Mouse (Mus musculus): ENCODE results near the gene Klk1b22. TPM values are rescaled to one million over a fixed set of nuclear protein-coding genes. Genes with fewer than 3 reads are reported as not detected.

Gene Klk1b22
- not detected in 2 replicates for polyA plus RNA-seq (2015; fragmentation: Nextera tagmentation; extraction: Ambion mirVana)

GRCm38 (mm10) chr7:44112373-44112772 lies at the start of gene Klk1b22:
Gene Klk1b22 (plus strand): TSS chr7:44112673.

GRCm38 (mm10) chr7:44102028-44102427 lies 10.4 kb upstream of the Klk1b22 start, which contains the start of gene Klk1b21:
Gene Klk1b21 (plus strand): TSS chr7:44102328.

GRCm38 (mm10) chr7:44136467-44136866 lies 24.0 kb downstream of the Klk1b22 start, which contains the start of gene Klk1b16:
Gene Klk1b16 (plus strand): TSS chr7:44136767.

Other genes with a start within 250 kb of the Klk1b22 start
- not detected in 2 replicates for gene Klk4, start 231.5 kb upstream of the Klk1b22 start, polyA plus RNA-seq (2015; fragmentation: Nextera tagmentation; extraction: Ambion mirVana)
- gene Klk15, start 178.9 kb upstream of the Klk1b22 start, polyA plus RNA-seq (2015; fragmentation: Nextera tagmentation; extraction: Ambion mirVana) = not detected in 2 replicates
- not detected in 2 replicates for gene Klk1b8, start 162.0 kb upstream of the Klk1b22 start, polyA plus RNA-seq (2015; fragmentation: Nextera tagmentation; extraction: Ambion mirVana)
- not detected in 2 replicates for gene Klk1b1, start 145.9 kb upstream of the Klk1b22 start, polyA plus RNA-seq (2015; fragmentation: Nextera tagmentation; extraction: Ambion mirVana)
- not detected in 2 replicates for gene Klk1b9, start 136.6 kb upstream of the Klk1b22 start, polyA plus RNA-seq (2015; fragmentation: Nextera tagmentation; extraction: Ambion mirVana)
- gene Klk1b11, start 116.8 kb upstream of the Klk1b22 start, polyA plus RNA-seq (2015; fragmentation: Nextera tagmentation; extraction: Ambion mirVana) = not detected in 2 replicates
- gene Klk1b26, start 100.5 kb upstream of the Klk1b22 start, polyA plus RNA-seq (2015; fragmentation: Nextera tagmentation; extraction: Ambion mirVana) = not detected in 2 replicates
- gene Klk1b27, start 60.4 kb upstream of the Klk1b22 start, polyA plus RNA-seq (2015; fragmentation: Nextera tagmentation; extraction: Ambion mirVana) = not detected in 2 replicates
- not detected in 2 replicates for gene Klk1b21, start 10.3 kb upstream of the Klk1b22 start, polyA plus RNA-seq (2015; fragmentation: Nextera tagmentation; extraction: Ambion mirVana)
- not detected in 2 replicates for gene Klk1b16, start 24.1 kb downstream of the Klk1b22 start, polyA plus RNA-seq (2015; fragmentation: Nextera tagmentation; extraction: Ambion mirVana)
- gene Klk1b24, start 75.6 kb downstream of the Klk1b22 start, polyA plus RNA-seq (2015; fragmentation: Nextera tagmentation; extraction: Ambion mirVana) = not detected in 2 replicates
- gene Klk1b3, start 85.5 kb downstream of the Klk1b22 start, polyA plus RNA-seq (2015; fragmentation: Nextera tagmentation; extraction: Ambion mirVana) = not detected in 2 replicates
- not detected in 2 replicates for gene Klk1b4, start 94.8 kb downstream of the Klk1b22 start, polyA plus RNA-seq (2015; fragmentation: Nextera tagmentation; extraction: Ambion mirVana)
- gene Klk1b5, start 103.3 kb downstream of the Klk1b22 start, polyA plus RNA-seq (2015; fragmentation: Nextera tagmentation; extraction: Ambion mirVana) = not detected in 2 replicates
- gene Klk1, start 112.7 kb downstream of the Klk1b22 start, polyA plus RNA-seq (2015; fragmentation: Nextera tagmentation; extraction: Ambion mirVana) = not detected in 2 replicates
- not detected in 2 replicates for gene Gm36864, start 123.5 kb downstream of the Klk1b22 start, polyA plus RNA-seq (2015; fragmentation: Nextera tagmentation; extraction: Ambion mirVana)
- gene 1700028J19Rik, start 134.0 kb downstream of the Klk1b22 start, polyA plus RNA-seq (2015; fragmentation: Nextera tagmentation; extraction: Ambion mirVana) = 0.71 and 1.4 TPM in 2 replicates
- 55.7 and 58.6 TPM in 2 replicates for gene 2410002F23Rik, start 134.0 kb downstream of the Klk1b22 start, polyA plus RNA-seq (2015; fragmentation: Nextera tagmentation; extraction: Ambion mirVana)
- gene Acp4, start 144.7 kb downstream of the Klk1b22 start, polyA plus RNA-seq (2015; fragmentation: Nextera tagmentation; extraction: Ambion mirVana) = not detected in 2 replicates
- gene Gm15517, start 148.8 kb downstream of the Klk1b22 start, polyA plus RNA-seq (2015; fragmentation: Nextera tagmentation; extraction: Ambion mirVana) = not detected in 2 replicates
- gene Clec11a, start 194.2 kb downstream of the Klk1b22 start, polyA plus RNA-seq (2015; fragmentation: Nextera tagmentation; extraction: Ambion mirVana) = 13.6 and 16.2 TPM in 2 replicates
- 1.1 and 1.2 TPM in 2 replicates for gene Shank1, start 197.6 kb downstream of the Klk1b22 start, polyA plus RNA-seq (2015; fragmentation: Nextera tagmentation; extraction: Ambion mirVana)